Mouse (Mus musculus) embryo, embryonic 10 days (tissue): Measurements from ENCODE around the gene Mtcl1.

Source experiments
- DNase-seq: peaks from one replicate; pipeline ENCODE4 v3.0.0-alpha.2; 2015; ENCODE audit warnings: low spot score

Gene Mtcl1

GRCm38 (mm10) chr17:66362287-66363016, 87.1 kb downstream of the Mtcl1 start:
- DNase-seq, result no peak

- no peak for DNase-seq
Measured at GRCm38 (mm10) chr17:66358026-66358978, 91.2 kb downstream of the Mtcl1 start.

GRCm38 (mm10) chr17:66357171-66358025, 92.2 kb downstream of the Mtcl1 start:
- no peak for DNase-seq

GRCm38 (mm10) chr17:66353907-66354306, 95.6 kb downstream of the Mtcl1 start:
- DNase-seq, result no peak

- no peak for DNase-seq
Measured at GRCm38 (mm10) chr17:66352847-66353643, 96.5 kb downstream of the Mtcl1 start.

GRCm38 (mm10) chr17:66352219-66352618, 97.3 kb downstream of the Mtcl1 start:
- DNase-seq, result no peak

GRCm38 (mm10) chr17:66350689-66351088, 98.9 kb downstream of the Mtcl1 start:
- no peak for DNase-seq

- no peak for DNase-seq
Measured at GRCm38 (mm10) chr17:66350127-66350526, 99.4 kb downstream of the Mtcl1 start.

- DNase-seq, result peak; percentile 19
Measured at GRCm38 (mm10) chr17:66346378-66346777, 103.2 kb downstream of the Mtcl1 start.

GRCm38 (mm10) chr17:66345680-66346079, 103.9 kb downstream of the Mtcl1 start:
- DNase-seq, result no peak

- DNase-seq, result no peak
Measured at GRCm38 (mm10) chr17:66342932-66343331, 106.6 kb downstream of the Mtcl1 start.

- no peak for DNase-seq
Measured at GRCm38 (mm10) chr17:66341670-66342069, 107.9 kb downstream of the Mtcl1 start.

GRCm38 (mm10) chr17:66340798-66341197, 108.8 kb downstream of the Mtcl1 start:
- no peak for DNase-seq

GRCm38 (mm10) chr17:66337929-66338328, 111.6 kb downstream of the Mtcl1 start:
- no peak for DNase-seq

GRCm38 (mm10) chr17:66335568-66335967, 114.0 kb downstream of the Mtcl1 start:
- no peak for DNase-seq

GRCm38 (mm10) chr17:66334894-66335293, 114.7 kb downstream of the Mtcl1 start:
- DNase-seq, result no peak

GRCm38 (mm10) chr17:66331207-66331606, 118.3 kb downstream of the Mtcl1 start:
- no peak for DNase-seq

GRCm38 (mm10) chr17:66326552-66327045, 123.0 kb downstream of the Mtcl1 start:
- no peak for DNase-seq

- DNase-seq, result no peak
Measured at GRCm38 (mm10) chr17:66326204-66326545, 123.4 kb downstream of the Mtcl1 start.

GRCm38 (mm10) chr17:66325440-66326203, 123.9 kb downstream of the Mtcl1 start:
- no peak for DNase-seq
